Mouse (Mus musculus): Measurements from ENCODE around the gene Ercc4. TPM values are rescaled to one million over a fixed set of nuclear protein-coding genes. Genes with fewer than 3 reads are reported as not detected.

Gene Ercc4
- polyA plus RNA-seq, 3 experiments from 2014 or later: 16.2 to 20.3 (median 16.3) TPM

DNA sequence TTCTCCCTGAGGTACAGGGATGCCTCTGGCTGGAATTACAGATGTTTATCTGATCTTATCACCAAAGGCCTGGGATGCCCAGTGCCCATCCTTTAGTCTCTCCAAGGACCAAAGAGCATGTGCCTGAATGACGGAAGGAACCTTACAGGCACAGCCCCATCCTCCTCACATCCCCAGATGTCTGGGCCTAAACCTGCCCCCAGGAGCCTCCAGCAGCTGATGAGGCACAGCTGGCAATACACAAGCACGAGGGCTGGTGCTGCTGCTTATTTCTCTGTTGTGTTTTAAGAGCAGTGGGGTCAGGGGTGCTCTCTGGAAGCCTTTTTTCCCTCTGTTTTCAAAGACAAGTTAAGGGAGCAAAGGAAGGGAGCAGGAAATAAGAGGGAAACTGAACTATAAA lies 89.7 kb downstream of the Ercc4 start:
- ATAC-seq: no peak

Other genes with a start within 250 kb of the Ercc4 start
- gene Mrtfb, start 146.8 kb downstream of the Ercc4 start, polyA plus RNA-seq (2017; shearing (Covaris generic)): 10 to 100 TPM in 2 of 3 experiments, 1 to 10 TPM in 1; 10.0 to 16.4 (median 14.8) TPM

Measured in inflammation-experienced regulatory T-cells, adult 6 months (primary cell).